Mouse (Mus musculus) lung, embryonic 14.5 days (tissue): ENCODE results near the gene Card19. TPM values are rescaled to one million over a fixed set of nuclear protein-coding genes. Genes with fewer than 3 reads are reported as not detected.

ENCODE experiments used
- ATAC-seq: fragments of 200-750 bp; cut with Nextera tagmentation; 2 replicates; pipeline ENCODE4 v1.8.0; 2017; ENCODE audit warnings: mild to moderate bottlenecking, moderate TSS enrichment, moderate library complexity; ENCODE audit not compliant: insufficient read depth
- DNase-seq: peaks from one replicate; pipeline ENCODE4 v3.0.0-alpha.2; 2015
- H3K27ac ChIP-seq: fragments of 300-500 bp; sonication (generic); 2 replicates; pipeline ENCODE4 v1.5.1; 2014; ENCODE audit warnings: low read depth, mild to moderate bottlenecking, moderate library complexity
- H3K27me3 ChIP-seq: fragments of 300-500 bp; sonication (generic); 2 replicates; pipeline ENCODE4 v1.6.1; 2014; ENCODE audit warnings: low read length, control low read depth; ENCODE audit not compliant: insufficient read depth
- H3K36me3 ChIP-seq: fragments of 300-500 bp; sonication (generic); 2 replicates; pipeline ENCODE4 v1.6.1; 2014; ENCODE audit warnings: control low read depth; ENCODE audit not compliant: insufficient read depth
- H3K4me1 ChIP-seq: fragments of 300-500 bp; sonication (generic); 2 replicates; pipeline ENCODE4 v1.6.1; 2014; ENCODE audit warnings: antibody characterized with exemption, control low read depth; ENCODE audit not compliant: insufficient read depth
- H3K4me2 ChIP-seq: fragments of 300-500 bp; sonication (generic); 2 replicates; pipeline ENCODE4 v1.6.1; 2014; ENCODE audit warnings: mild to moderate bottlenecking
- H3K4me3 ChIP-seq: fragments of 300-500 bp; sonication (generic); 2 replicates; pipeline ENCODE4 v1.5.1; 2014; ENCODE audit warnings: low read depth, low read length
- H3K9ac ChIP-seq: fragments of 300-500 bp; sonication (generic); 2 replicates; pipeline ENCODE4 v1.6.1; 2014
- H3K9me3 ChIP-seq: fragments of 300-500 bp; sonication (generic); 2 replicates; pipeline ENCODE4 v1.6.1; 2016; ENCODE audit warnings: low read depth, low read length, control low read depth
- CTCF ChIP-seq: IDR thresholded peaks from 2 replicates; pipeline ENCODE4 v1.5.1; 2016; ENCODE audit warnings: antibody characterized with exemption, low read depth
- WGBS: fragments of 180-500 bp; shearing (Covaris S2); extraction: QIAGEN DNeasy Blood & Tissue Kit; methylation state at CpG from one replicate; pipeline ENCODE4 v1.1.7; 2014; 5-methylcytosine and 5-hydroxymethylcytosine counted together
- polyA plus RNA-seq: library from polyadenylated mRNA; unstranded; fragments of >200 nt; fragmentation: Nextera tagmentation; extraction: Ambion mirVana; gene quantifications from 2 replicates; pipeline ENCODE4 v1.2.1, GENCODE M21; 2014

Gene Card19
- polyA plus RNA-seq, 1 experiment from 2014 or later: 47.9 TPM

- no peaks in the 10 kb centered on the region for H3K36me3 ChIP-seq
- no peak overlapping the region for H3K4me3 ChIP-seq
- ATAC-seq (no peak), DNase-seq (no peak)
- TF ChIP-seq CTCF: no peak
- no peaks in the 10 kb centered on the region for H3K27me3 ChIP-seq
- H3K27ac ChIP-seq: no peak overlapping the region
- peaks cover 14% of the 10 kb centered on the region; the same call in 1 of the 2 replicates for H3K4me1 ChIP-seq
- H3K4me2 ChIP-seq: no peak overlapping the region
- whole genome bisulfite sequencing: 50% methylated on average over 5 of the region's 5 CpGs
- no peak overlapping the region for H3K9ac ChIP-seq
- H3K9me3 ChIP-seq: no peaks in the 10 kb centered on the region
These were observed 32.7 kb downstream of the Card19 start for GRCm38 (mm10) chr13:49183161-49183560.

- WGBS: 76% methylated on average over 3 of the region's 3 CpGs
- H3K27ac ChIP-seq: no peak overlapping the region
- no peak overlapping the region for H3K9ac ChIP-seq
- H3K4me1 ChIP-seq: peaks cover 4% of the 10 kb centered on the region; the same call in 1 of the 2 replicates
- H3K36me3 ChIP-seq: no peaks in the 10 kb centered on the region
- DNase-seq: no peak
- H3K9me3 ChIP-seq: no peaks in the 10 kb centered on the region
- no peaks in the 10 kb centered on the region for H3K27me3 ChIP-seq
- no peak overlapping the region for H3K4me3 ChIP-seq
- no peak overlapping the region for H3K4me2 ChIP-seq
- no peak for ATAC-seq
- TF ChIP-seq CTCF: no peak
These were observed 34.3 kb downstream of the Card19 start for GRCm38 (mm10) chr13:49181411-49181984.

GRCm38 (mm10) chr13:49180691-49181090 lies 35.1 kb downstream of the Card19 start:
- DNase-seq (no peak), ATAC-seq (no peak)
- no peak for TF ChIP-seq CTCF
- Histone ChIP-seq H3K27ac (no peak overlapping the region), H3K9ac (no peak overlapping the region), H3K4me1 (peaks cover 4% of the 10 kb centered on the region; the same call in 1 of the 2 replicates), H3K4me2 (no peak overlapping the region), H3K36me3 (no peaks in the 10 kb centered on the region), H3K27me3 (no peaks in the 10 kb centered on the region), H3K4me3 (no peak overlapping the region), H3K9me3 (no peaks in the 10 kb centered on the region)
- 47% methylated on average over 1 of the region's 1 CpGs for WGBS

- Histone ChIP-seq H3K9ac (no peak overlapping the region), H3K27ac (no peak overlapping the region), H3K4me3 (no peak overlapping the region), H3K4me1 (peaks cover 4% of the 10 kb centered on the region; the same call in 1 of the 2 replicates), H3K9me3 (no peaks in the 10 kb centered on the region), H3K36me3 (no peaks in the 10 kb centered on the region), H3K4me2 (no peak overlapping the region), H3K27me3 (no peaks in the 10 kb centered on the region)
- no peak for ATAC-seq
- no peak for DNase-seq
- no peak for TF ChIP-seq CTCF
- 84% methylated on average over 5 of the region's 5 CpGs for WGBS
These were observed 35.6 kb downstream of the Card19 start for GRCm38 (mm10) chr13:49180274-49180673.

GRCm38 (mm10) chr13:49178839-49179585 lies 36.8 kb downstream of the Card19 start:
- WGBS: 65% methylated on average over 19 of the region's 19 CpGs
- no peak overlapping the region for H3K4me2 ChIP-seq
- H3K36me3 ChIP-seq: no peaks in the 10 kb centered on the region
- no peak overlapping the region for H3K9ac ChIP-seq
- no peaks in the 10 kb centered on the region for H3K9me3 ChIP-seq
- DNase-seq: peak; percentile 65
- ATAC-seq: peak; percentile 48; the same call in 1 of the 2 replicates
- H3K27ac ChIP-seq: no peak overlapping the region
- H3K27me3 ChIP-seq: no peaks in the 10 kb centered on the region
- no peak overlapping the region for H3K4me3 ChIP-seq
- peaks cover 4% of the 10 kb centered on the region; the same call in 1 of the 2 replicates for H3K4me1 ChIP-seq
- no peak for TF ChIP-seq CTCF

- no peak for DNase-seq
- Histone ChIP-seq H3K9ac (no peak overlapping the region; the same call in 1 of the 2 replicates), H3K9me3 (no peaks in the 10 kb centered on the region), H3K36me3 (no peaks in the 10 kb centered on the region), H3K4me3 (no peak overlapping the region), H3K27ac (no peak overlapping the region), H3K4me2 (no peak overlapping the region), H3K27me3 (no peaks in the 10 kb centered on the region), H3K4me1 (peaks cover 4% of the 10 kb centered on the region; the same call in 1 of the 2 replicates)
- 70% methylated on average over 10 of the region's 10 CpGs for WGBS
- no peak for TF ChIP-seq CTCF
- ATAC-seq: no peak
These were observed 40.3 kb downstream of the Card19 start for GRCm38 (mm10) chr13:49175509-49175908.

GRCm38 (mm10) chr13:49172971-49173596 lies 42.8 kb downstream of the Card19 start:
- H3K36me3 ChIP-seq: no peaks in the 10 kb centered on the region
- 0 out of 2 replicates have a peak overlapping the region, but pooled peaks have one; percentile 20 for H3K4me2 ChIP-seq
- H3K27me3 ChIP-seq: no peaks in the 10 kb centered on the region
- ATAC-seq: peak; percentile 82
- DNase-seq: peak; percentile 96
- TF ChIP-seq CTCF: peak; percentile 96
- H3K4me3 ChIP-seq: no peak overlapping the region
- no peaks in the 10 kb centered on the region for H3K4me1 ChIP-seq
- H3K9me3 ChIP-seq: no peaks in the 10 kb centered on the region
- H3K9ac ChIP-seq: no peak overlapping the region
- WGBS: 4% methylated on average over 12 of the region's 12 CpGs
- H3K27ac ChIP-seq: no peak overlapping the region
